Mouse (Mus musculus) Patski (cell line): ENCODE measurements around the gene Tbc1d8. TPM values are rescaled to one million over a fixed set of nuclear protein-coding genes. Genes with fewer than 3 reads are reported as not detected.

Source experiments
- ATAC-seq: fragments of 100-300 bp; one replicate; pipeline ENCODE4 v1.8.0; 2021
- CTCF ChIA-PET: fragments of 350-600 bp; sonication (Branson Sonifier 250); formaldehyde crosslinking; loops from one replicate; lab custom pipeline; 2022; ENCODE audit warnings: inconsistent platforms; lab: Charles Lee
- POLR2A ChIA-PET: fragments of 350-600 bp; sonication (Branson Sonifier 250); formaldehyde crosslinking; loops from one replicate; lab custom pipeline; 2022; ENCODE audit warnings: antibody characterized with exemption, inconsistent platforms; lab: Charles Lee
- DNase-seq: peaks from one replicate; pipeline ENCODE4 v3.0.0-alpha.2; 2011; ENCODE audit warnings: low read depth, low spot score
- H3K27me3 ChIP-seq: fragments of 371-371 bp; one replicate; pipeline ENCODE4 v1.5.1; 2021
- CTCF ChIP-seq: fragments of 100-300 bp; IDR thresholded peaks from one replicate; pipeline ENCODE4 v1.5.1; 2021
- in situ Hi-C: fragments of 300-500 bp; cut with MboI; formaldehyde crosslinking; loops from 3 replicates; pipeline ENCODE4 v1.11.1; 2018; ENCODE audit warnings: low pct_unique_long_range_greater_than_20kb, mixed read lengths
- polyA plus RNA-seq: library from polyadenylated mRNA; unstranded; gene quantifications from one replicate; pipeline ENCODE4 v1.2.3, GENCODE M21; 2021

Gene Tbc1d8
- 3.0 TPM for polyA plus RNA-seq

- no peak for TF ChIP-seq CTCF
- DNase-seq (peak; percentile 24), ATAC-seq (peak; percentile 95)
- CTCF ChIA-PET: no interaction called here
- H3K27me3 ChIP-seq: peaks cover 3% of the 10 kb centered on the region
- POLR2A ChIA-PET: interaction anchor here (0.6 to 0.8 kb wide), 2 partner anchors 38 to 109 kb away, joined by 3 read pairs; no protein-coding TSS in a partner anchor
- in situ Hi-C loops: no loop called here
Measured at GRCm38 (mm10) chr1:39478057-39478895, at the start of gene Tbc1d8. Tbc1d8 (minus strand) TSS chr1:39478755.

GRCm38 (mm10) chr1:39528319-39528718, 49.8 kb upstream of the Tbc1d8 start:
- ChIA-PET CTCF (interaction anchor here (1.5 to 2.3 kb wide), 3 partner anchors 14 to 136 kb away, joined by 6 to 10 read pairs (median 9); partner anchors contain the start of gene Creg2), POLR2A (no interaction called here)
- in situ Hi-C loops: loop anchor here (5.0 kb wide), 1 partner anchor 526 kb away; no protein-coding TSS in a partner anchor
- ATAC-seq (no peak), DNase-seq (no peak)
- no peaks in the 10 kb centered on the region for H3K27me3 ChIP-seq
- no peak for TF ChIP-seq CTCF

DNA sequence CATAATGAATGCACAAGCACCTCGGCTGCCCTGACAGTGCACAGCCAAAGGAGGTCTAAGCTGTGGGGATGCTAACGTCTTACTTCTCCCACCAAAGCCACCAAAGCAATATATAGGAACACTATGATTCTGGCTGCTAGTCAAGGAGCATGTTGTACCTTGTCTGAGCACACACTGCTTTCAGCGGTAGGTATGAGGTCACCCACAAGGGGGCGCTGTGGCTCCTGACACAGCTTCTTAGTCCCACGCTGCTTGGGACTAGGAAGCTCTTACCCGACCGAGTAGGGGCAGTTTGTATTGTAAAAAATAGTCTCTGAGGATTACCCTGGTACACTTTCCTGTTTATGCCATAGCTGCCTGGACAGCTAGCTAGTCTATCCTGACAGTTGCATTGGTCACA, 48.9 kb upstream of the Tbc1d8 start:
- CTCF ChIA-PET: interaction anchor here (0.7 to 2.3 kb wide), 14 partner anchors 10 to 532 kb away, joined by 3 to 10 read pairs (median 4); partner anchors contain the start of gene Creg2
- DNase-seq: no peak
- no peaks in the 10 kb centered on the region for H3K27me3 ChIP-seq
- in situ Hi-C loops: loop anchor here (5.0 kb wide), 1 partner anchor 525 kb away; no protein-coding TSS in a partner anchor
- peak; percentile 59 for ATAC-seq
- POLR2A ChIA-PET: no interaction called here
- TF ChIP-seq CTCF: peak; percentile 83

DNA sequence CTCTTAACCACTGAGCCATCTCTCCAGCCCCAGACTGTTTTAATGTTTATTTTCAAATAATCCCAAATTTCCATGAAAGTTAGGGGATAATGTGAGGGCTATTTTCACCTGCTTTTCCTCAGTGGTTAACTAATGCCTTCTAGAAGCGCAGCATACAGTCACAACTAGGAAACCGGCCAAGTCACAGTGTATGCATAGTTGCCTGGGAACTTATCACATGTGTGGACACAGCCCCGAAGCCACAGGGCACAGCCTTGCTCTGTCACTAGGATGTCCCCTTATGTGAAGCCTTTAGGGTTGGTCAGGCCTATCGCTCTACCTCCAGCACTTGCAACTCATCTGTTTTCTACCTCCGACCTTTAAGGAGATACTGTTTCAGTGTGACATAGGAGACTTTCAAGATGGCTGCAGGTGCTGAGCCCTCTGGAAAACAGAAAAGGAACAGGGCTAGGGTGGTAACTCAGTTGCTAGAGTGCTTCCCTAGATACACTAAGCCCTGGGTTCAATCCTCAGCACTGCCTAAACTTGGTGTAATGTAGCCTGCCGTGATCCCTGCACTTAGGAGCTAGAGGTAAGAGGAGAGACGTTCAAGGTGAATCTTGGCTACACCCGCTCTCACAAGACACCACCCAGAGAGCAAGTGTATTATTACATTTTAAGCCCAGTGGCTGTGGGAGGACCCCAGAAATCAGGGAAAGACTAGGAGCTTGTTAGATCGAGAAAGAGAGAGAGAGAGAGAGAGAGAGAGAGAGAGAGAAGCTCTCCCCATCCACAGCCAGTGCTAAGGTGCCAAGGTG, 48.0 kb upstream of the Tbc1d8 start:
- POLR2A ChIA-PET: no interaction called here
- in situ Hi-C loops: loop anchor here (5.0 kb wide), 1 partner anchor 524 kb away; no protein-coding TSS in a partner anchor
- CTCF ChIA-PET: interaction anchor here (0.7 to 2.3 kb wide), 13 partner anchors 11 to 525 kb away, joined by 3 to 10 read pairs (median 4); partner anchors contain the start of gene Creg2
- no peak for ATAC-seq
- TF ChIP-seq CTCF: no peak
- DNase-seq: no peak
- H3K27me3 ChIP-seq: no peaks in the 10 kb centered on the region

- no peaks in the 10 kb centered on the region for H3K27me3 ChIP-seq
- POLR2A ChIA-PET: no interaction called here
- no peak for TF ChIP-seq CTCF
- ATAC-seq: no peak
- CTCF ChIA-PET: no interaction called here
- no peak for DNase-seq
- in situ Hi-C loops: loop anchor here (5.0 kb wide), 1 partner anchor 523 kb away; no protein-coding TSS in a partner anchor
Measured at GRCm38 (mm10) chr1:39525763-39526162, 47.2 kb upstream of the Tbc1d8 start.

- no peak for ATAC-seq
- ChIA-PET POLR2A (no interaction called here), CTCF (interaction anchor here (0.6 to 2.4 kb wide), 9 partner anchors 14 to 521 kb away, joined by 3 to 9 read pairs (median 3); no protein-coding TSS in a partner anchor)
- H3K27me3 ChIP-seq: no peaks in the 10 kb centered on the region
- DNase-seq: no peak
- in situ Hi-C loops: no loop called here
- peak; percentile 76 for TF ChIP-seq CTCF
Measured at GRCm38 (mm10) chr1:39522519-39522918, 44.0 kb upstream of the Tbc1d8 start.

DNA sequence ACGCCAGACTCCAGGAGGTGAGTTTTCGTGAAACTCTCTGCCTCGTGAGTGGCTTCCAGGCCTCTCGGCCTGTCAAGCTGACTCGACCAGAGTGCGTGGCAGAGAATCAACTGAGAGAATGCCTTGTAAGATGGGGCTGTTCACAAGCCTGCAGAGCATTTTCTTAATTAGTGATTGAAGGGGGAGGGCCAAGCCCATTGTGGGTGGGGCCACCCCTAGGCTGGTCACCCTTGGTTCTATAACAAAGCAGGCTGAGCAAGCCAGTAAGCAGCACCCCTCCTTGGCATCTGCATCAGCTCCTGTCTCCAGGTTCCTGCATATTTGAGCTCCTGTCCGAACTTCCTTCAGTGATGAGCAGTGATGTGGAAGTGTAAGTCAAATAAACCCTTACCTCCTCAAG, 42.8 kb upstream of the Tbc1d8 start:
- CTCF ChIA-PET: interaction anchor here (0.6 to 2.4 kb wide), 2 partner anchors 193 to 520 kb away, joined by 3 to 9 read pairs; no protein-coding TSS in a partner anchor
- ATAC-seq (no peak), DNase-seq (no peak)
- TF ChIP-seq CTCF: no peak
- in situ Hi-C loops: no loop called here
- POLR2A ChIA-PET: no interaction called here
- H3K27me3 ChIP-seq: no peaks in the 10 kb centered on the region

DNA sequence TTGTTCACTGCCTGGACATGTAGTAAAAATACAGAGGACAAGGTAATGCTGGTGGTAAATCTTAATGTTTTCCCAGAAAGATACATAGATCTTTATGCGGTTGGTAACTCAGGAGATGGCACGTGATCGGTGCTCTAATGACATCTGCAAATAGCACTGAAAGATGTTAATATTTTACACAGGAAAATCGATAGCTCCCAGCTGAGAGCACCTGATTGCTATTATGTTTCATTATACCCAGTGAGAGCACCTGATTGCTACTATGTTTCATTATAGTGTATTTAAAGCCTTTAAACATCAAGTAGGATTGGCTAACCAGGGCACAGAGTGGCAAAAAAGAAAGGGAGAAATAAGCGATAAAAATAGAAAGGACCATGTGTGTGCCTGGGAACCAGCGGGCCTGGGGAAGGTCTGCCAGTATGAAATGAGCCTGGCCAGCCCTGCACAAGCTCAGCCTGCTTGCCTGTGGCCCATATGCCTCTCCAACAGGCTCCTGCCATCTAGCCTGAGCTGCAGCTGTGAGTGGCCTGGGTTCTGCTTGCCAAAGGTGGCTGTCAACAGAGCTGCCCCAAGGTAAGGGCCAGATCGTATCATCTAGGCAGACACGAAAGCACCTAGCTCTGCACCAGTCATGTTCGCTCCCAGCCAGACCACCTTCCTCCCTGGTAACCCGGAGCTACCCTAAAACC, 36.9 kb upstream of the Tbc1d8 start:
- in situ Hi-C loops: loop anchor here (5.0 kb wide), 1 partner anchor 123 kb away; no protein-coding TSS in a partner anchor
- ATAC-seq: no peak
- TF ChIP-seq CTCF: no peak
- ChIA-PET POLR2A (no interaction called here), CTCF (no interaction called here)
- no peak for DNase-seq
- H3K27me3 ChIP-seq: no peaks in the 10 kb centered on the region

DNA sequence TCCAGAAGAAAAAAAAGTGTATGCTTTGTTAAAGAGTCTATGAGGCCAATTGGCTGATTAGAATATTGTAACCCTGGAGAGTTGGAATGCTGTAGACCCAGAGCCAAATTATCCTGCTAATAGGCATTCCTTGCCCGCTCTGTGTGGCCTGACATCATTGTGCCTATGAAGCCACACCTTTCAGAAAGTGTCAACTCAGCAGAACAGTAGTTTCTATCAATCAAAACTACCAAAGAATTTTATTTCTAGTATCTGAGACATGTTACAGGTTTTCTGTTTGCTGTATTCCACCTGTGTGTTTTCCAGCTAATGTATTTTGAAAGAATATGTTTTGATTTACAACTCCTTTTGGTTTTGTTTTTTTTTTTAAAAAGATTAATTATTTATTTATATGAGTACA, 33.6 kb upstream of the Tbc1d8 start:
- TF ChIP-seq CTCF: no peak
- ChIA-PET CTCF (no interaction called here), POLR2A (no interaction called here)
- in situ Hi-C loops: no loop called here
- ATAC-seq: no peak
- DNase-seq: no peak
- H3K27me3 ChIP-seq: no peaks in the 10 kb centered on the region

DNA sequence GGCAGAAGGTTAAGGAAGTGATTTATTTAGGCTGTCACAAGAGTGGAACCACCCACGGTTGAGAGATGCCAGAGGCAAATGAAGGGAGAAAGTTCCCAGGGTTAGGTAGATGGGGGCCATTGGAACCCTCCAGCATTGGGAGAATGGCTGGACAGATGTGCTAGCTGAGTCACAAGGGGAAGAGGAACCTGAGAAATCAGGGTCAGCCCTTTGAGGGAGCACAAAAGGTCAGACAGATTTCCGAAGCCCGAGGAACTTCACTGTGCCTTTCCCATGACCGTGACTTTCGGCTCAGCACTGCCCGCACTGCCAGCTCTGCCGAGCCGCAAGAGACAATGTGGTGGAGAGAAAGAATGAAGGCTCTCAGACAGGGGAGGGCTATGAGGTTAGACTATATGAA, 33.2 kb upstream of the Tbc1d8 start:
- ChIA-PET CTCF (interaction anchor here (0.6 kb wide), 1 partner anchor 178 kb away, joined by 3 read pairs; no protein-coding TSS in a partner anchor), POLR2A (no interaction called here)
- ATAC-seq (no peak), DNase-seq (no peak)
- in situ Hi-C loops: no loop called here
- TF ChIP-seq CTCF: no peak
- no peaks in the 10 kb centered on the region for H3K27me3 ChIP-seq
